Mouse (Mus musculus): Measurements from ENCODE around the gene Cdr1. TPM values are rescaled to one million over a fixed set of nuclear protein-coding genes. Genes with fewer than 3 reads are reported as not detected.

Gene Cdr1
- total and polyA plus RNA-seq, 2 experiments from 2014 or later, result 1.7 TPM; not detected in 1

GRCm38 (mm10) chrX:61145416-61145815 is 39.9 kb downstream of the Cdr1 start:
- H3K9me3 ChIP-seq (ENCODE audit: low read length), result no peaks in the 10 kb centered on the region
- no peak overlapping the region for H3K27ac ChIP-seq
- TF ChIP-seq CTCF (IDR thresholded peaks at IDR 0.05; ENCODE audit: low read depth), result no peak
- no peak overlapping the region for H3K9ac ChIP-seq (replicated peaks; ENCODE audit: low read length)
- H3K36me3 ChIP-seq (ENCODE audit: insufficient read depth, low read length), result no peaks in the 10 kb centered on the region
- H3K27me3 ChIP-seq (ENCODE audit: insufficient read depth, low read length), result no peaks in the 10 kb centered on the region
- ATAC-seq (no peak), DNase-seq (ENCODE audit: low spot score) (no peak)
- no peak overlapping the region for H3K4me2 ChIP-seq (ENCODE audit: low read depth, low read length)
- no peaks in the 10 kb centered on the region for H3K4me1 ChIP-seq (ENCODE audit: insufficient read depth, low read length)
- no peak overlapping the region for H3K4me3 ChIP-seq (ENCODE audit: low read length)
- WGBS, result 78% methylated on average over 2 of the region's 2 CpGs

- Histone ChIP-seq H3K27ac (no peak overlapping the region), H3K4me3 (ENCODE audit: low read length) (no peak overlapping the region), H3K4me2 (ENCODE audit: low read depth, low read length) (no peak overlapping the region), H3K27me3 (ENCODE audit: insufficient read depth, low read length) (no peaks in the 10 kb centered on the region), H3K9me3 (ENCODE audit: low read length) (no peaks in the 10 kb centered on the region), H3K36me3 (ENCODE audit: insufficient read depth, low read length) (no peaks in the 10 kb centered on the region), H3K4me1 (ENCODE audit: insufficient read depth, low read length) (no peaks in the 10 kb centered on the region), H3K9ac (replicated peaks; ENCODE audit: low read length) (no peak overlapping the region)
- DNase-seq (ENCODE audit: low spot score) (peak; percentile 10), ATAC-seq (0 out of 2 replicates have a peak, but pooled peaks have one; percentile 29)
- TF ChIP-seq CTCF (IDR thresholded peaks at IDR 0.05; ENCODE audit: low read depth), result peak; percentile 49
- 78% methylated on average over 4 of the region's 4 CpGs for WGBS
Observed at GRCm38 (mm10) chrX:61134592-61134991, 50.8 kb downstream of the Cdr1 start.

Small RNAs within 50 kb of the gene (microRNA-seq; reads per million reads assigned to microRNA genes)
- 0 reads per million in 2 experiments for gene Gm24396
